Mouse (Mus musculus): ENCODE measurements around the gene Gm10972.
"Not testable (repeated sequence)": the region's sequence is repeated elsewhere in the genome, so short reads cannot be mapped to it uniquely, and the experiment has no call there.

GRCm38 (mm10) chr3:94660841-94661240, 17.9 kb downstream of the Gm10972 start:
- TF ChIP-seq CTCF (IDR thresholded peaks at IDR 0.05; ENCODE audit: insufficient read depth, low read length); POLR2A (IDR thresholded peaks at IDR 0.05; ENCODE audit: borderline replicate concordance, extremely low read depth, low read depth, low read length): not testable (repeated sequence)
